ENCODE assay signal across 26 mouse cellular contexts in genomic region chr2:105510816-105511215, GRCm38 (mm10).
A peak's percentile ranks its signal among the peaks of the same experiment; 100 is the strongest.
DNase-seq lines count a peak whose midpoint lies in the region; ATAC-seq and TF ChIP-seq lines count a peak whose summit lies in the region.
"Had no signal": no experiment of that assay in that cellular context is flagged by ENCODE, and none has a peak within 500 bp of the region (broad histone marks: within the 10 kb centered on the region; RNA-seq: fewer than 3 reads in every experiment).

No protein-coding gene starts in this region.

- H3K27me3 ChIP-seq in heart, embryonic 13.5 days (replicated peaks), result no peaks in the 10 kb centered on the region
- no peaks in the 10 kb centered on the region for H3K27me3 ChIP-seq in ES-Bruce4 (ENCODE audit: control insufficient read depth, insufficient read depth, low read length, poor library complexity, severe bottlenecking)
- H3K27me3 ChIP-seq in thymus, adult 2 months (ENCODE audit: control insufficient read depth, insufficient read depth, low read length), result no peaks in the 10 kb centered on the region
- H3K27me3 ChIP-seq: embryonic facial prominence, embryonic 15.5 days; heart, embryonic 12.5 days had no signal

- H3K9me3 ChIP-seq in heart, embryonic 13.5 days, result 0 out of 2 replicates have a peak, but pooled peaks cover 3% of the 10 kb centered on the region
- no peaks in the 10 kb centered on the region for H3K9me3 ChIP-seq in ES-Bruce4 (replicated peaks; ENCODE audit: control insufficient read depth, insufficient read depth, low read length, poor library complexity, severe bottlenecking)
- H3K9me3 ChIP-seq: embryonic facial prominence, embryonic 15.5 days; forebrain, embryonic 10.5 days; heart, embryonic 12.5 days; kidney, embryonic 15.5 days had no signal

- H3K9ac ChIP-seq in heart, embryonic 13.5 days, result no peak overlapping the region
- H3K9ac ChIP-seq in ES-Bruce4 (ENCODE audit: low read depth, poor library complexity, severe bottlenecking), result no peak overlapping the region
- H3K9ac ChIP-seq: embryonic facial prominence, embryonic 15.5 days; heart, embryonic 12.5 days; hindbrain, embryonic 12.5 days; kidney, embryonic 15.5 days had no signal

- TF ChIP-seq EP300 in ES-Bruce4 (IDR thresholded peaks at IDR 0.05; ENCODE audit: insufficient read depth, low read depth, low read length), result no peak

- peaks cover 36% of the 10 kb centered on the region for H3K4me1 ChIP-seq in heart, embryonic 13.5 days
- H3K4me1 ChIP-seq in ES-Bruce4 (ENCODE audit: control insufficient read depth, insufficient read depth, low read length), result no peaks in the 10 kb centered on the region
- no peaks in the 10 kb centered on the region for H3K4me1 ChIP-seq in thymus, adult 2 months (replicated peaks; ENCODE audit: control insufficient read depth, insufficient read depth, low read length)
- H3K4me1 ChIP-seq: embryonic facial prominence, embryonic 15.5 days; hindbrain, embryonic 12.5 days; kidney, embryonic 15.5 days had no signal

- WGBS in heart, embryonic 13.5 days, result 77% methylated on average over 4 of the region's 4 CpGs
- 90% methylated on average over 4 of the region's 4 CpGs for WGBS in thymus, adult 2 months

- TF ChIP-seq POLR2A in ES-Bruce4 (IDR thresholded peaks at IDR 0.05; ENCODE audit: insufficient read depth, low read length), result no peak
- no peak for TF ChIP-seq POLR2A in thymus, adult 2 months (IDR thresholded peaks at IDR 0.05; ENCODE audit: control insufficient read depth, extremely low read depth, insufficient read depth, low read length, poor library complexity)

- peak; percentile 46; the same call in 1 of the 2 replicates for ATAC-seq in heart, embryonic 13.5 days (ENCODE audit: extremely low read depth, insufficient number of reproducible peaks, low FRiP score, low TSS enrichment)
- ATAC-seq: activated CD4-positive, CD25-positive, alpha-beta regulatory T cell, adult 4 months; forebrain, embryonic 16.5 days; hindbrain, embryonic 16.5 days; inflammation-experienced regulatory T-cells, adult 6 months had no signal

- no peaks in the 10 kb centered on the region for H3K36me3 ChIP-seq in heart, embryonic 13.5 days
- no peaks in the 10 kb centered on the region for H3K36me3 ChIP-seq in ES-Bruce4 (ENCODE audit: control insufficient read depth, insufficient read depth, low read length, poor library complexity, severe bottlenecking)
- no peaks in the 10 kb centered on the region for H3K36me3 ChIP-seq in thymus, adult 2 months (ENCODE audit: control insufficient read depth, insufficient read depth, low read length)
- H3K36me3 ChIP-seq: embryonic facial prominence, embryonic 15.5 days; forebrain, embryonic 10.5 days; heart, embryonic 12.5 days; hindbrain, embryonic 12.5 days; kidney, embryonic 15.5 days had no signal

- TF ChIP-seq CTCF in ES-Bruce4 (IDR thresholded peaks at IDR 0.05; ENCODE audit: low read depth, low read length), result no peak
- TF ChIP-seq CTCF in thymus, adult 2 months (IDR thresholded peaks at IDR 0.05; ENCODE audit: borderline replicate concordance, control insufficient read depth, extremely low read depth, insufficient read depth, low read length, poor library complexity), result no peak

- DNase-seq in heart, adult 9 months (ENCODE audit: low spot score in 2 of 2), result no peak
- DNase-seq in 3134 (ENCODE audit: extremely low read depth, insufficient read length, low spot score) (peak; percentile 19), WW6 (ENCODE audit: low read depth, low spot score) (peak; percentile 69)
- no peak for DNase-seq in thymus, adult 2 months
- DNase-seq in frontal cortex, postnatal 36 days (ENCODE audit: low spot score in 2 of 2), result no peak
- no peak for DNase-seq in adrenal gland, adult 2 months
- DNase-seq: adrenal gland, postnatal 25 days; cerebellum, adult 8-10 months; cerebellum, postnatal 14 days; embryo, embryonic 11 days; gastrocnemius, postnatal 25 days; heart, postnatal 10 days; heart, postnatal 4 days; kidney, adult 2 months had no signal

- H3K4me3 ChIP-seq in heart, embryonic 13.5 days, result no peak overlapping the region
- H3K4me3 ChIP-seq in ES-Bruce4 (ENCODE audit: low read depth, low read length), result peak overlapping the region; percentile 68
- H3K4me3 ChIP-seq in thymus, adult 2 months (ENCODE audit: control insufficient read depth, insufficient read depth, low read length), result no peak overlapping the region
- H3K4me3 ChIP-seq: embryonic facial prominence, embryonic 15.5 days; erythroblast, embryonic 14.5 days; forebrain, embryonic 10.5 days; heart, embryonic 12.5 days; hindbrain, embryonic 12.5 days; kidney, embryonic 15.5 days had no signal

- no peak overlapping the region for H3K4me2 ChIP-seq in heart, embryonic 13.5 days
- H3K4me2 ChIP-seq: embryonic facial prominence, embryonic 15.5 days; heart, embryonic 12.5 days; hindbrain, embryonic 12.5 days; kidney, embryonic 15.5 days had no signal

- H3K27ac ChIP-seq in heart, embryonic 13.5 days (replicated peaks), result no peak overlapping the region
- no peak overlapping the region for H3K27ac ChIP-seq in ES-Bruce4 (ENCODE audit: insufficient read depth, low read length)
- no peak overlapping the region for H3K27ac ChIP-seq in thymus, adult 2 months (ENCODE audit: control insufficient read depth, insufficient read depth, low read length)
- H3K27ac ChIP-seq: embryonic facial prominence, embryonic 15.5 days; forebrain, embryonic 10.5 days; hindbrain, embryonic 12.5 days; kidney, embryonic 15.5 days had no signal

Comparison
In these comparisons a context has a peak if more than half of its experiments do, and no peak if none do; other contexts are left out.
1. DNase-seq: peak in 3134 (single experiment) and WW6 (single experiment); none in heart, adult 9 months (0 of 2), thymus, adult 2 months (single experiment), frontal cortex, postnatal 36 days (0 of 2) and adrenal gland, adult 2 months (single experiment).